11 mouse cellular contexts compared by ENCODE assay signal in genomic region chr17:84535226-84535625, GRCm38 (mm10). TPM values are rescaled to one million over a fixed set of nuclear protein-coding genes. Genes with fewer than 3 reads are reported as not detected.
DNase-seq lines count a peak whose midpoint lies in the region; ATAC-seq lines count a peak whose summit lies in the region.
"Had no signal": no experiment of that assay in that cellular context is flagged by ENCODE, and none has a peak within 500 bp of the region (broad histone marks: within the 10 kb centered on the region; RNA-seq: fewer than 3 reads in every experiment).

No protein-coding gene starts in this region.

- intact Hi-C loops in heart, postnatal 25 days (cut with DNase I) = no loop called here

- peak; percentile 57 for DNase-seq in gastrocnemius, adult 18-20 months (ENCODE audit: low spot score)
- DNase-seq in gastrocnemius, postnatal 10 days = no peak
- peak; percentile 22 to 41 for DNase-seq in kidney, postnatal 4 days
- DNase-seq in kidney, adult 18-20 months = no peak
- peak; percentile 46 for DNase-seq in adipocyte (ENCODE audit: low spot score)
- peak; percentile 43 for DNase-seq in heart, postnatal 25 days (ENCODE audit: low spot score)
- no peak for DNase-seq in urinary bladder, postnatal 10 days (ENCODE audit: low spot score)
- DNase-seq: cerebellum, postnatal 14 days; liver had no signal

- ATAC-seq in activated CD4-positive, CD25-positive, alpha-beta regulatory T cell, adult 4 months = no peak
- ATAC-seq: inflammation-experienced regulatory T-cells, adult 6 months had no signal

RNA-seq across cellular contexts. Expression of gene Plekhh2, which starts 23.5 kb away (rescaled TPM):
- total RNA-seq in gastrocnemius, adult 18-20 months (2021) = 1 to 10 TPM in 1 of 2 experiments, under 1 TPM in 1; 0.71 to 1.1 TPM
- 1 to 10 TPM; 8.1 to 9.0 TPM for total RNA-seq in gastrocnemius, postnatal 10 days (2021)
- total RNA-seq in heart, postnatal 25 days (2021) = 1 to 10 TPM; 2.1 TPM
- under 1 TPM in 1 of 2 experiments, not detected in 1; 0.22 TPM for polyA plus RNA-seq in activated CD4-positive, CD25-positive, alpha-beta regulatory T cell, adult 4 months (2017; shearing (Covaris generic))
- polyA plus RNA-seq: inflammation-experienced regulatory T-cells, adult 6 months had no signal

Comparison
In these comparisons a context has a peak if more than half of its experiments do, and no peak if none do; other contexts are left out.
1. DNase-seq: peak in gastrocnemius, adult 18-20 months (single experiment), kidney, postnatal 4 days (2 of 2), adipocyte (single experiment) and heart, postnatal 25 days (single experiment); none in gastrocnemius, postnatal 10 days (single experiment), kidney, adult 18-20 months (single experiment) and urinary bladder, postnatal 10 days (single experiment).